Mouse (Mus musculus): ENCODE results near the gene Rabgap1l.
A peak's percentile ranks its signal among the peaks of the same experiment; 100 is the strongest.

The Rabgap1l gene

GRCm38 (mm10) chr1:160594576-160594975 is 198.4 kb downstream of the Rabgap1l start:
- DNase-seq (ENCODE audit: low spot score): no peak

DNA sequence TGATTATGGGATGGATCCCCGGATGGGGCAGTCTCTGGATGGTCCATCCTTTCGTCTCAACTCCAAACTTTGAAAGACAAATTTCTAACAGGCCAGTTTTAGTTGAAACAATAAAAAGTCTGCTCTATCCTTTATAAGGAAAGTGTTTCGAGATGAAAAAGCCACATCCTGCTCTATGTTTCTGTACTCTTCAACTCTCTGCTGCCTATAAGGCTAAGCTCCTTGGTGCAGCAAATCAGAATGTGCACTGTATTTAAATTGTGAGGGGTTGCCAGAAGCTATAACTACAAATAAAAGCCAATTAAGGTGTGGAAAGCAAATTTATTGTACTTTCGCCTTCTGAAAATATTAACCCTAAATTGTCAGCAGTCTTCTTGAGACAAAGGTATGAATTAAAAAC is 198.9 kb downstream of the Rabgap1l start:
- DNase-seq (ENCODE audit: low spot score): no peak

DNA sequence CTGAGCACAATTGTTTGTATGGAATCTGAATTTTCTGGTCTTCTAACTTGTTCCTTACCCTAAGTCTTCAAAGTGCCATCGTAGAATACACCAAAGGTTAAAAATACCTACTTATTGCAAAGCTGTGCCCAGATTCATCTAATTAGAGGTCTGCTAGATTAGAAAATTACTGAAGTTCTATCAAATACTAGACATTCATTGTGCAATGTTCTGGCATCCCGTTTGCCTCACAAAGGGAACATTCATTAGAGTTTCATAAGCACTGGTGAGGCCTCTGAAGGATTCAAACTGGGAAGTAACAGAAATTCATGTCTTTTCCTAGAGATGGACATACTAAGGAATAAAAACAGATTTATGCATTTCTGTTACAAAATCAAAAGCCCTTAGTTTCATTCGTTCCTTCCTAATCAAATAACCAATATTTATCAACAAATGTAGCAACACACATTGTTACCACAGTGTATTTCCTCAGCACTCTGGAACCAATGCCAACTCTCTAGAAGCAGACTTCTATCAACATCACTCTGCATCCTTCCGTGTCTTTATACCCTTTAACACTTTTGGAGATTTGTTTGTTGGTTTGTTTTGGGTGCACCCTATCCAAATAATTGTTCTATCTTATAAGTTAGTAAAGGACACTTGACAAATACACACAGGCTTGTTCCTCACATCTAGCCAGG is 204.0 kb downstream of the Rabgap1l start:
- DNase-seq (ENCODE audit: low spot score): no peak

- no peak for DNase-seq (ENCODE audit: low spot score)
These were observed 213.4 kb downstream of the Rabgap1l start for GRCm38 (mm10) chr1:160579309-160580233.

DNA sequence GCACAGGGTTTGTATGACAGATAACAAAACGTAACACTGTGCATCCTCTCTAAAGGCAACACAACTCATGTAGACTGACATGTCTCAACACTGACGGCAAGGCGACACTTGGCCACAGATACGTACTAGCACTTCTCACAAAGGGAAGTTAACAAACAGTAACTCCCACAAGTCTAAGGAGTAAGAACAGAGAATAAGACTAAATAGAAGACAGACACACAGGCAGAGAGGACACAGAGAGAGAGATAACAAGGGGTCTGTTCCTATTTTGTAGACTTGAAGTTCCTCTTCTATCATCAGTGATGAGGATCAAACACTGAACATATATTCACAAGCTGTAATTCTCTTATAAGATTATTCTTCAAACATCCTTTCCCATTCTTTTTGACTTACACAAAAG is 216.9 kb downstream of the Rabgap1l start:
- no peak for DNase-seq (ENCODE audit: low spot score)

DNA sequence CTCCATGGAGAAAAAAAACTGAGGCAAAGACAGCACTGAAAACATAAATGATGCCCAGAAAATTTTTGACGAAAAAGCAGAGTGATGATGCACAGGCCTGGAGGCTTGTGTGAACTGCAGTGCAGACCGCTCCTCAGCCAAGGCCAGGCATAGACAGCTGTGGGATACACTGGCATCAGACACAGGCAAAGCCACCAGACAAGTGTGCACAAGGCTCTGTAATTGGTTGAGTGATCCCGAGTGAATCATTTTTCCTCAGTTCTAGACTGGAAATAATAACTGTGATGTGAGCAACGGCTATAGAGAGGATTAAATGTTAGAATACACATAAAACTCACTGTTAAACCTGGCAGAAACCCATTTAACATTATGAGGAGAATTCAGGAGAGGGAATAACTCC is 219.0 kb downstream of the Rabgap1l start:
- no peak for DNase-seq (ENCODE audit: low spot score)

GRCm38 (mm10) chr1:160566458-160566857 is 226.6 kb downstream of the Rabgap1l start:
- no peak for DNase-seq (ENCODE audit: low spot score)

GRCm38 (mm10) chr1:160561381-160561780 is 231.6 kb downstream of the Rabgap1l start:
- DNase-seq (ENCODE audit: low spot score): peak; percentile 38

- no peak for DNase-seq (ENCODE audit: low spot score)
These were observed 242.4 kb downstream of the Rabgap1l start for GRCm38 (mm10) chr1:160550636-160551035.

DNA sequence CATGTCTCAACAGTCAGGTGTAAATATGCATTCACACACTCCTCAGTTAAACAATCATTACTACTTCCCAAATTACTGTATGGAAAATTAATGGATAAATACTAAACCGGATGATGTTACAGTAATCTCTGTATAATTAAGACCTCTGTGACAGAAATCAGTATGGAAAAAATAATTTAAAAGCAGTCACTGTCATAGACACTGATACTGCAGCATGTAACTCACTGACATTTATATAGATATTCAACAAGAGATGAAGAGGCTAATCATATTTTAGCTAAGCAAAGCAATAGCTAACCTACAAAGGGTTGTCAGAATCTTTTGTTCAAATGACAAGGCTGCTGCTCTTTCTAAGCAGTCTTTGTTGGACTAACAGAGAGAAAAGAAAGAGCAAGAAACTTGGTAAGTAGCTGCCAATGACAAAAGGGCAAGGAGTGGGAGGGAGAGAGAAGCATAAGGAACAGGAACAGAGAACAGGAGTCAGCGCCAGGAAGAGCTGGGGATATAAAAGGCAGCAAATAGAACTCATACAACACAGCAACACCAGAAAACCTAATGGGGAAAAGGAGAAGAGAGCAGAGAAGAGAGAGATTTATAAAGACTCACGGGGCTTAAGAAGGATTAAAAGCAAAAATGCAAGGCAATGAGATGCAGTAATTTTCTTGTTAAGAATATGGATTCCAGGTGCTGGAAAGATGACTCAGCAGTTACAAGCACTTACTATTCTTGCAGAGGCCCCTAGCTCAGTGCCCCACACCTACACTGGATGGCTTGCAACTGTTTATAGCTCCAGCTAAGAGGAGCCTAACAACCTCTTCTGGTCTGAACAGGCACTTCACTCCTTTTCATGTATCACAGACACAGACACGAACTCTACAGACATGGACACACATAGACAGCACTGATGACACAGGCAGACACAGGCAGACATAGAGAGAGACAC is 244.8 kb downstream of the Rabgap1l start:
- DNase-seq (ENCODE audit: low spot score): peak; percentile 14

- no peak for DNase-seq (ENCODE audit: low spot score)
These were observed 257.4 kb downstream of the Rabgap1l start for GRCm38 (mm10) chr1:160535649-160536048.

DNA sequence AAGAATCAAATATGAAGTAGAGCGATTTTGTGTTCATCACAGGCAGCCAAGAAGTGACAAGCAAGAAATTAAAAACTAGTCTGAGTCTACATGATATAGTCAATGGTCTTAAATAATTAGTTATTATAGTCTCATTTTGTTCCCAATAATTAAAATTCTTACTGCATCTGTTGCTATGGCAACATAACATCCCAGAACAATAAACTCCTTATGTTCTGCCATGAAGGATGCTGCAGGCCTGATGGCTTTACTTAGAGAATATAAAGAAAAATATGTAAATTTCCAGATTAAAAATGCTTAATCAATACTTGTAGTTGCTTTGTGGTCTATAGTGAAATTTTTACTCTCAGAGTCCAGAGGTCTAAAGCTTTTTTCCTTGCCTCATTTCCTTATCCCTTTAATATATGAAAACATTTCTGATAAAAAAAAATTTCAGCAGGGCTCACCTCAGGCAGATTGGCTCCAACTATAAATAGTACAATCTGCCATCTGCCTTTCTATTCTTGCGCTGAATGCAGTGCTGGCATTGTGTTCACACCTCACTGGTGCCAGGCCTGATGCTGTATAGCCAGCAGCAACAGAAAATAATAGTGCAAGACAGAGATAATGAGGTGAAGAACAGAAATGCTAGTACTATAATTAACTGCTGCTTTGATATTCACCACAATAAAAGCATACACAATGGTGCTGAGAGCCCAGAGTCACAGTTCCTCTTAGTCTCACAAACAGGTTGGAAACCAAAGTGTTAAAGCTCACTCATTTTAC is 258.3 kb downstream of the Rabgap1l start:
- no peak for DNase-seq (ENCODE audit: low spot score)

DNA sequence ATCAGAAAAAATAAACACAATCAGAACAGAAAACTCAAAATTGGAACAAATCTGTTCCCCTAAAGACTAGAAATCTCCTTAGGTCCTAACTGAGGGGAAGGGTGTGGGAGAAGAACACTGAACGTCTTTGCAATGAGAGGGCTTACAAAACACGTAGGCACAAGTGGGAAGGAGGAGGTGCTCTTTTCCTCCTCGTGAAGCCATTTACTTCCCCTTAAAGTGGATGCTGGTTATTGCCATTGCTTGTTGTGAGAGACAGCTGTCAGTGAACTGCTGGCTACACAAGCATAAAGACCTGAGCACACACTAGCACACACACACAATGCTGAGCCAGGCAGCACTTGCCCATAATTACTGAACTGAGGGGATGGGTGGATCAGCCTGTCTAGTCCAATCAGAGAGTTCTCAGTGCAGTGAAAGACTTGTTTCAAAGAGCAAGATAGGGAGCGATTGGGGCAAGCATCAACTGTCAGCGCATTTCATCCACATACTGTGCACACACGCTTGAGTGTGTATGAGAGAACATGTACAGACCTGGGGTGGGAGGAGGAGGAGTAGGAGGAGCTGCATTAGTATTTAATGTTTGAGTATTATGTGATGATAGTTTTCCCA is 259.7 kb downstream of the Rabgap1l start:
- DNase-seq (ENCODE audit: low spot score): no peak

GRCm38 (mm10) chr1:160531402-160531801 is 261.6 kb downstream of the Rabgap1l start:
- no peak for DNase-seq (ENCODE audit: low spot score)

- no peak for DNase-seq (ENCODE audit: low spot score)
These were observed 271.1 kb downstream of the Rabgap1l start for GRCm38 (mm10) chr1:160521918-160522317.

- DNase-seq (ENCODE audit: low spot score): no peak
These were observed 272.3 kb downstream of the Rabgap1l start for GRCm38 (mm10) chr1:160520665-160521064.

GRCm38 (mm10) chr1:160519896-160520465 is 273.0 kb downstream of the Rabgap1l start:
- no peak for DNase-seq (ENCODE audit: low spot score)

GRCm38 (mm10) chr1:160518552-160518951 is 274.5 kb downstream of the Rabgap1l start:
- no peak for DNase-seq (ENCODE audit: low spot score)

DNA sequence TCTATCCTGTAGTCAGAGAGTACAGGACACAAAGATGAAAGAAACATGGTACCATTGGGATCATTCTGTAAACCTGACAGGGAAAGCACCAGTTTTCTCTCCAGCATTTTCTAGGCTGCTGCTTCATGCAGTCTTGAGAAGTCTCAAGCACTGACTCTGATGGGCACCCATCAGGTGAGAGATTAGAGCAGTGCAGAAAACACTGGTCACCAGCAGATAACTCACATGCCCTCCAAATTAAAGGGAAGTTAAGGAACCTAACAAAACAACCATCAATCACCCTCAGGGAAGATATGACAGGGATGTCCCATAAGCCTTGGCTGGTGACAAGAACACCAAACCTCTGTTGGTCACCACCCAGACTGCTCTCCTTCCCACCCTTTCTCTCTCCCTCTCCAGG is 285.2 kb downstream of the Rabgap1l start:
- no peak for DNase-seq (ENCODE audit: low spot score)

- DNase-seq (ENCODE audit: low spot score): no peak
These were observed 296.0 kb downstream of the Rabgap1l start for GRCm38 (mm10) chr1:160496906-160497577.

Data from c-Kit-positive CD71-positive TER-119-positive erythroid progenitor cells, embryonic 14.5 days (primary cell).